ENCODE assay signal across 9 mouse cellular contexts in the genomic region with DNA sequence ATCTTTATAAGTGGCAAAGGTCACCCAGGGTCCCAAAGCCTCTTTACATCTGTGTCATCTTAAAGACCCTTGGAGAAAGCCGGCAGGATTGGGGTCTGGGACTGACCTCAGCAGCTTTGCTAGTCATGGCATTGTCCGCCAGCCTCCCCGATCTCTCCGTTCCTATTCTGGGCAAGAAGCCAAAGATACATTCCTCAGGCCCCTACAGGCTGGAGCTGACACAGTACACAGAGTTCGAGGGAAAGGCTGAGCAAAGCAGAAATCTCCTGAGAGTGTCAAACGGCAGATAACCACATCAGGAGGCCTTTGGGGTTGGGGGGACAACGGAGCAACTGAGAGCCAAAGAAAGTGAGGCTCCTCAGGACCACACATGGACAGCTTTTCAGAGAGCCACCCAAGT. TPM values are rescaled to one million over a fixed set of nuclear protein-coding genes. Genes with fewer than 3 reads are reported as not detected.
DNase-seq lines count a peak whose midpoint lies in the region; ATAC-seq lines count a peak whose summit lies in the region.
"Had no signal": no experiment of that assay in that cellular context is flagged by ENCODE, and none has a peak within 500 bp of the region (broad histone marks: within the 10 kb centered on the region; RNA-seq: fewer than 3 reads in every experiment).

No protein-coding gene starts in this region.

- ATAC-seq in embryonic facial prominence, embryonic 13.5 days (ENCODE audit: insufficient number of reproducible peaks, insufficient read depth, low FRiP score, low TSS enrichment, low read depth): 0 out of 2 replicates have a peak, but pooled peaks have one; percentile 53
- ATAC-seq in hindbrain, embryonic 14.5 days (ENCODE audit: low FRiP score): no peak
- peak; percentile 35; the same call in 1 of the 2 replicates for ATAC-seq in liver, embryonic 13.5 days (ENCODE audit: low read depth)
- ATAC-seq in stomach, embryonic 16.5 days (ENCODE audit: insufficient read depth, low FRiP score): peak; percentile 83
- no peak for ATAC-seq in frontal cortex, adult (ENCODE audit: low TSS enrichment)
- ATAC-seq in midbrain, embryonic 11.5 days (ENCODE audit: low FRiP score): no peak

- peak; percentile 61 for DNase-seq in ovary, adult 18-20 months (ENCODE audit: low spot score)
- no peak for DNase-seq in ovary, postnatal 14 days (ENCODE audit: low spot score)
- DNase-seq in hindbrain, embryonic 14.5 days (ENCODE audit: low spot score): peak; percentile 70
- no peak for DNase-seq in liver, embryonic 13.5 days
- no peak for DNase-seq in midbrain, embryonic 11.5 days (ENCODE audit: low spot score, missing footprints)

- no peaks in the 10 kb centered on the region for H3K36me3 ChIP-seq in embryonic facial prominence, embryonic 13.5 days
- no peaks in the 10 kb centered on the region for H3K36me3 ChIP-seq in hindbrain, embryonic 14.5 days (replicated peaks; ENCODE audit: control insufficient read depth, insufficient read depth)
- H3K36me3 ChIP-seq in liver, embryonic 13.5 days: no peaks in the 10 kb centered on the region
- H3K36me3 ChIP-seq in stomach, embryonic 16.5 days (ENCODE audit: control insufficient read depth, insufficient read depth, low read length): no peaks in the 10 kb centered on the region
- H3K36me3 ChIP-seq in midbrain, embryonic 11.5 days (ENCODE audit: control insufficient read depth, insufficient read depth, low read length): no peaks in the 10 kb centered on the region
- H3K36me3 ChIP-seq: liver, embryonic 15.5 days had no signal

- H3K9me3 ChIP-seq in embryonic facial prominence, embryonic 13.5 days: no peaks in the 10 kb centered on the region
- no peaks in the 10 kb centered on the region for H3K9me3 ChIP-seq in hindbrain, embryonic 14.5 days (ENCODE audit: control insufficient read depth, low read length)
- H3K9me3 ChIP-seq in liver, embryonic 13.5 days (replicated peaks): no peaks in the 10 kb centered on the region
- no peaks in the 10 kb centered on the region for H3K9me3 ChIP-seq in stomach, embryonic 16.5 days (replicated peaks; ENCODE audit: control insufficient read depth, low read length)
- H3K9me3 ChIP-seq in midbrain, embryonic 11.5 days (ENCODE audit: control insufficient read depth, low read length): no peaks in the 10 kb centered on the region
- H3K9me3 ChIP-seq: liver, embryonic 15.5 days had no signal

- WGBS in embryonic facial prominence, embryonic 13.5 days: 11% methylated on average over 7 of the region's 7 CpGs
- WGBS in hindbrain, embryonic 14.5 days: 34% methylated on average over 7 of the region's 7 CpGs
- WGBS in liver, embryonic 13.5 days (ENCODE audit: insufficient replicate concordance): 43% methylated on average over 7 of the region's 7 CpGs
- WGBS in stomach, embryonic 16.5 days: 6% methylated on average over 7 of the region's 7 CpGs
- WGBS in midbrain, embryonic 11.5 days: 51% methylated on average over 7 of the region's 7 CpGs

- no peak overlapping the region for H3K4me2 ChIP-seq in embryonic facial prominence, embryonic 13.5 days
- no peak overlapping the region for H3K4me2 ChIP-seq in hindbrain, embryonic 14.5 days (replicated peaks)
- no peak overlapping the region for H3K4me2 ChIP-seq in liver, embryonic 13.5 days
- no peak overlapping the region; the same call in 1 of the 2 replicates for H3K4me2 ChIP-seq in stomach, embryonic 16.5 days (ENCODE audit: low read depth, low read length)
- H3K4me2 ChIP-seq in midbrain, embryonic 11.5 days: no peak overlapping the region
- H3K4me2 ChIP-seq: liver, embryonic 15.5 days had no signal

- H3K9ac ChIP-seq in embryonic facial prominence, embryonic 13.5 days: no peak overlapping the region
- H3K9ac ChIP-seq in hindbrain, embryonic 14.5 days: no peak overlapping the region
- no peak overlapping the region for H3K9ac ChIP-seq in liver, embryonic 13.5 days
- H3K9ac ChIP-seq in stomach, embryonic 16.5 days (ENCODE audit: low read length): peak overlapping the region; percentile 31; the same call in 1 of the 2 replicates
- H3K9ac ChIP-seq in midbrain, embryonic 11.5 days (ENCODE audit: low read length): no peak overlapping the region
- H3K9ac ChIP-seq: liver, embryonic 15.5 days had no signal

- H3K4me1 ChIP-seq in embryonic facial prominence, embryonic 13.5 days: peaks cover 24% of the 10 kb centered on the region
- peaks cover 6% of the 10 kb centered on the region; the same call in 1 of the 2 replicates for H3K4me1 ChIP-seq in hindbrain, embryonic 14.5 days (replicated peaks; ENCODE audit: control insufficient read depth, insufficient read depth, low read length)
- H3K4me1 ChIP-seq in liver, embryonic 13.5 days (replicated peaks): peaks cover 12% of the 10 kb centered on the region
- H3K4me1 ChIP-seq in stomach, embryonic 16.5 days (ENCODE audit: control insufficient read depth, insufficient read depth, low read length): peaks cover 14% of the 10 kb centered on the region
- H3K4me1 ChIP-seq in midbrain, embryonic 11.5 days (ENCODE audit: control insufficient read depth, insufficient read depth, low read length): peaks cover 7% of the 10 kb centered on the region; the same call in 1 of the 2 replicates

- peaks cover 10% of the 10 kb centered on the region for H3K27me3 ChIP-seq in embryonic facial prominence, embryonic 13.5 days
- no peaks in the 10 kb centered on the region for H3K27me3 ChIP-seq in hindbrain, embryonic 14.5 days (ENCODE audit: control insufficient read depth, insufficient read depth, low read length)
- peaks cover 28% of the 10 kb centered on the region for H3K27me3 ChIP-seq in liver, embryonic 13.5 days
- H3K27me3 ChIP-seq in stomach, embryonic 16.5 days (ENCODE audit: control insufficient read depth, insufficient read depth, low read length): no peaks in the 10 kb centered on the region
- peaks cover 4% of the 10 kb centered on the region; the same call in 1 of the 2 replicates for H3K27me3 ChIP-seq in midbrain, embryonic 11.5 days (ENCODE audit: control insufficient read depth, insufficient read depth, low read length)

- no peak overlapping the region for H3K27ac ChIP-seq in embryonic facial prominence, embryonic 13.5 days
- H3K27ac ChIP-seq in hindbrain, embryonic 14.5 days: 0 out of 2 replicates have a peak overlapping the region, but pooled peaks have one; percentile 0
- no peak overlapping the region for H3K27ac ChIP-seq in liver, embryonic 13.5 days
- H3K27ac ChIP-seq in stomach, embryonic 16.5 days (ENCODE audit: low read length): peak overlapping the region; percentile 46; the same call in 1 of the 2 replicates
- no peak overlapping the region for H3K27ac ChIP-seq in midbrain, embryonic 11.5 days (ENCODE audit: low read depth, low read length)
- H3K27ac ChIP-seq: liver, embryonic 15.5 days had no signal

- no peak overlapping the region for H3K4me3 ChIP-seq in embryonic facial prominence, embryonic 13.5 days
- no peak overlapping the region for H3K4me3 ChIP-seq in hindbrain, embryonic 14.5 days (replicated peaks; ENCODE audit: low read length)
- H3K4me3 ChIP-seq in liver, embryonic 13.5 days (replicated peaks): no peak overlapping the region
- no peak overlapping the region for H3K4me3 ChIP-seq in stomach, embryonic 16.5 days (replicated peaks; ENCODE audit: low read length)
- H3K4me3 ChIP-seq in midbrain, embryonic 11.5 days (ENCODE audit: low read depth, low read length): no peak overlapping the region
- H3K4me3 ChIP-seq: liver, embryonic 15.5 days had no signal

RNA-seq across cellular contexts. Expression of a gene that starts 5.1 kb away (rescaled TPM):
- polyA plus RNA-seq in embryonic facial prominence, embryonic 13.5 days (2015; fragmentation: Nextera tagmentation; extraction: Ambion mirVana): 8.8 and 8.9 TPM in 2 replicates
- polyA plus RNA-seq in hindbrain, embryonic 14.5 days (2014; fragmentation: Nextera tagmentation; extraction: Ambion mirVana): 7.0 and 7.1 TPM in 2 replicates
- 1.7 and 2.0 TPM in 2 replicates for polyA plus RNA-seq in liver, embryonic 13.5 days (2015; fragmentation: Nextera tagmentation; extraction: Ambion mirVana)
- 4.2 and 7.9 TPM in 2 replicates for polyA plus RNA-seq in stomach, embryonic 16.5 days (2015; fragmentation: Nextera tagmentation; extraction: Ambion mirVana)
- 2.0 and 2.3 TPM in 2 replicates for polyA plus RNA-seq in midbrain, embryonic 11.5 days (2014; fragmentation: Nextera tagmentation; extraction: Ambion mirVana)

RNA-seq across cellular contexts. Expression of a gene that starts 30.0 kb away (rescaled TPM):
- 18.5 and 22.4 TPM in 2 replicates for polyA plus RNA-seq in embryonic facial prominence, embryonic 13.5 days (2015; fragmentation: Nextera tagmentation; extraction: Ambion mirVana)
- polyA plus RNA-seq in hindbrain, embryonic 14.5 days (2014; fragmentation: Nextera tagmentation; extraction: Ambion mirVana): 14.2 and 20.3 TPM in 2 replicates
- 18.0 and 18.9 TPM in 2 replicates for polyA plus RNA-seq in liver, embryonic 13.5 days (2015; fragmentation: Nextera tagmentation; extraction: Ambion mirVana)
- 14.9 and 18.5 TPM in 2 replicates for polyA plus RNA-seq in stomach, embryonic 16.5 days (2015; fragmentation: Nextera tagmentation; extraction: Ambion mirVana)
- polyA plus RNA-seq in midbrain, embryonic 11.5 days (2014; fragmentation: Nextera tagmentation; extraction: Ambion mirVana): 15.1 and 18.1 TPM in 2 replicates

RNA-seq across cellular contexts. Expression of a gene that starts 33.5 kb away (rescaled TPM):
- 54.0 and 54.1 TPM in 2 replicates for polyA plus RNA-seq in embryonic facial prominence, embryonic 13.5 days (2015; fragmentation: Nextera tagmentation; extraction: Ambion mirVana)
- polyA plus RNA-seq in hindbrain, embryonic 14.5 days (2014; fragmentation: Nextera tagmentation; extraction: Ambion mirVana): 44.6 and 48.0 TPM in 2 replicates
- polyA plus RNA-seq in liver, embryonic 13.5 days (2015; fragmentation: Nextera tagmentation; extraction: Ambion mirVana): 8.4 and 9.6 TPM in 2 replicates
- 31.8 and 32.8 TPM in 2 replicates for polyA plus RNA-seq in stomach, embryonic 16.5 days (2015; fragmentation: Nextera tagmentation; extraction: Ambion mirVana)
- polyA plus RNA-seq in midbrain, embryonic 11.5 days (2014; fragmentation: Nextera tagmentation; extraction: Ambion mirVana): 75.2 and 76.1 TPM in 2 replicates

Comparison
In these comparisons a context has a peak if more than half of its experiments do, and no peak if none do; other contexts are left out.
1. DNase-seq: peak in ovary, adult 18-20 months (single experiment) and hindbrain, embryonic 14.5 days (single experiment); none in ovary, postnatal 14 days (single experiment), liver, embryonic 13.5 days (single experiment) and midbrain, embryonic 11.5 days (single experiment).
2. ATAC-seq: peak in embryonic facial prominence, embryonic 13.5 days (single experiment), liver, embryonic 13.5 days (single experiment) and stomach, embryonic 16.5 days (single experiment); none in hindbrain, embryonic 14.5 days (single experiment), frontal cortex, adult (single experiment) and midbrain, embryonic 11.5 days (single experiment).
3. H3K27ac ChIP-seq: peak in hindbrain, embryonic 14.5 days (single experiment) and stomach, embryonic 16.5 days (single experiment); none in embryonic facial prominence, embryonic 13.5 days (single experiment), liver, embryonic 13.5 days (single experiment) and midbrain, embryonic 11.5 days (single experiment).